Mouse (Mus musculus) heart, postnatal 0 days (tissue): ENCODE results near the gene Hist1h2ad.

Source experiments
- CTCF ChIP-seq: IDR thresholded peaks from 2 replicates; pipeline ENCODE4 v1.5.1; 2016; ENCODE audit warnings: antibody characterized with exemption, control low read depth, low read depth
- EP300 ChIP-seq: IDR thresholded peaks from 2 replicates; pipeline ENCODE4 v1.6.1; 2016; ENCODE audit warnings: antibody characterized with exemption, low read depth

GRCm38 (mm10) chr13:23586940-23587225 is 12.7 kb downstream of the Hist1h2ad start:
- TF ChIP-seq CTCF, result no peak
- TF ChIP-seq EP300, result no peak
